Mouse (Mus musculus): ENCODE data around the gene Itpr2.

- TF ChIP-seq CTCF (IDR thresholded peaks at IDR 0.05; ENCODE audit: control insufficient read depth, insufficient read depth, low read length) (no peak), POLR2A (IDR thresholded peaks at IDR 0.05; ENCODE audit: borderline replicate concordance, control insufficient read depth, low read depth, low read length) (no peak)
Observed at GRCm38 (mm10) chr6:146212339-146212738, 289.7 kb downstream of the Itpr2 start.

Data from bone marrow, adult 2 months (tissue).